Mouse (Mus musculus) stomach, postnatal 0 days (tissue): ENCODE measurements around the gene Rpf1. TPM values are rescaled to one million over a fixed set of nuclear protein-coding genes. Genes with fewer than 3 reads are reported as not detected.

Experiments
- ATAC-seq: fragments of 200-750 bp; cut with Nextera tagmentation; 2 replicates; pipeline ENCODE4 v1.8.0; 2017; ENCODE audit not compliant: low FRiP score, low TSS enrichment
- DNase-seq: peaks from one replicate; pipeline ENCODE4 v3.0.0-alpha.2; 2016; ENCODE audit warnings: low spot score
- H3K27ac ChIP-seq: fragments of 300-500 bp; sonication (generic); replicated peaks from 2 replicates; pipeline ENCODE4 v1.5.1; 2014; ENCODE audit warnings: mild to moderate bottlenecking, control low read depth
- H3K27me3 ChIP-seq: fragments of 300-500 bp; sonication (generic); 2 replicates; pipeline ENCODE4 v1.6.1; 2014; ENCODE audit warnings: low read length; ENCODE audit not compliant: control insufficient read depth, insufficient read depth
- H3K36me3 ChIP-seq: fragments of 300-500 bp; sonication (generic); 2 replicates; pipeline ENCODE4 v1.6.1; 2014; ENCODE audit warnings: low read length, mixed read lengths; ENCODE audit not compliant: control insufficient read depth, insufficient read depth
- H3K4me1 ChIP-seq: fragments of 300-500 bp; sonication (generic); replicated peaks from 2 replicates; pipeline ENCODE4 v1.6.1; 2014; ENCODE audit warnings: antibody characterized with exemption; ENCODE audit not compliant: control insufficient read depth, insufficient read depth
- H3K4me2 ChIP-seq: fragments of 300-500 bp; sonication (generic); replicated peaks from 2 replicates; pipeline ENCODE4 v1.6.1; 2014; ENCODE audit warnings: low read depth, mild to moderate bottlenecking, control low read depth, moderate library complexity
- H3K4me3 ChIP-seq: fragments of 300-500 bp; sonication (generic); 2 replicates; pipeline ENCODE4 v1.5.1; 2014; ENCODE audit warnings: low read depth, low read length, control low read depth
- H3K9ac ChIP-seq: fragments of 300-500 bp; sonication (generic); 2 replicates; pipeline ENCODE4 v1.6.1; 2014; ENCODE audit warnings: mild to moderate bottlenecking, low read length, control low read depth, mixed read lengths
- H3K9me3 ChIP-seq: fragments of 300-500 bp; sonication (generic); 2 replicates; pipeline ENCODE4 v1.6.1; 2016; ENCODE audit warnings: low read length; ENCODE audit not compliant: control insufficient read depth
- CTCF ChIP-seq: IDR thresholded peaks from 2 replicates; pipeline ENCODE4 v1.5.1; 2016; ENCODE audit warnings: antibody characterized with exemption, low read depth, mild to moderate bottlenecking, moderate library complexity
- EP300 ChIP-seq: optimal IDR thresholded peaks from 2 replicates; pipeline ENCODE3; 2016; ENCODE audit warnings: antibody characterized with exemption
- WGBS: fragments of 180-500 bp; shearing (Covaris S2); extraction: QIAGEN DNeasy Blood & Tissue Kit; methylation state at CpG from one replicate; pipeline ENCODE4 v1.1.7; 2014; 5-methylcytosine and 5-hydroxymethylcytosine counted together
- polyA plus RNA-seq: library from polyadenylated mRNA; unstranded; fragments of >200 nt; fragmentation: Nextera tagmentation; extraction: Ambion mirVana; gene quantifications from 2 replicates; pipeline ENCODE4 v1.2.1, GENCODE M21; 2015

The Rpf1 gene
- polyA plus RNA-seq, 1 experiment from 2014 or later: 30.8 TPM

- Histone ChIP-seq H3K4me2 (no peak overlapping the region), H3K4me3 (no peak overlapping the region), H3K36me3 (no peaks in the 10 kb centered on the region), H3K9ac (no peak overlapping the region), H3K27me3 (no peaks in the 10 kb centered on the region), H3K4me1 (no peaks in the 10 kb centered on the region), H3K9me3 (no peaks in the 10 kb centered on the region), H3K27ac (no peak overlapping the region)
- 85% methylated on average over 7 of the region's 7 CpGs for WGBS
- DNase-seq (no peak), ATAC-seq (no peak)
- no peak for TF ChIP-seq CTCF
- no peak for TF ChIP-seq EP300
Observed at GRCm38 (mm10) chr3:146554816-146555215, 33.6 kb upstream of the Rpf1 start.

GRCm38 (mm10) chr3:146543632-146544031 lies 22.4 kb upstream of the Rpf1 start:
- WGBS: 19% methylated on average over 1 of the region's 1 CpGs
- Histone ChIP-seq H3K4me2 (no peak overlapping the region), H3K4me1 (no peaks in the 10 kb centered on the region), H3K9ac (no peak overlapping the region), H3K27me3 (no peaks in the 10 kb centered on the region), H3K36me3 (no peaks in the 10 kb centered on the region), H3K4me3 (no peak overlapping the region), H3K9me3 (no peaks in the 10 kb centered on the region), H3K27ac (no peak overlapping the region)
- DNase-seq (no peak), ATAC-seq (no peak)
- TF ChIP-seq CTCF: no peak
- no peak for TF ChIP-seq EP300

GRCm38 (mm10) chr3:146540521-146541273 lies 19.5 kb upstream of the Rpf1 start:
- H3K4me1 ChIP-seq: no peaks in the 10 kb centered on the region
- H3K9ac ChIP-seq: no peak overlapping the region
- 32% methylated on average over 4 of the region's 4 CpGs for WGBS
- no peaks in the 10 kb centered on the region for H3K27me3 ChIP-seq
- TF ChIP-seq EP300 (no peak), CTCF (no peak)
- H3K27ac ChIP-seq: no peak overlapping the region
- no peak overlapping the region for H3K4me2 ChIP-seq
- no peak overlapping the region for H3K4me3 ChIP-seq
- H3K36me3 ChIP-seq: no peaks in the 10 kb centered on the region
- DNase-seq: no peak
- no peaks in the 10 kb centered on the region for H3K9me3 ChIP-seq
- no peak for ATAC-seq

GRCm38 (mm10) chr3:146534986-146535385 lies 13.8 kb upstream of the Rpf1 start:
- Histone ChIP-seq H3K4me3 (no peak overlapping the region), H3K27ac (no peak overlapping the region), H3K27me3 (no peaks in the 10 kb centered on the region), H3K36me3 (no peaks in the 10 kb centered on the region), H3K4me2 (no peak overlapping the region), H3K4me1 (no peaks in the 10 kb centered on the region), H3K9me3 (no peaks in the 10 kb centered on the region), H3K9ac (no peak overlapping the region)
- WGBS: 63% methylated on average over 6 of the region's 6 CpGs
- no peak for DNase-seq
- no peak for TF ChIP-seq CTCF
- no peak for TF ChIP-seq EP300
- no peak for ATAC-seq

- 41% methylated on average over 2 of the region's 2 CpGs for WGBS
- H3K4me2 ChIP-seq: no peak overlapping the region
- DNase-seq (no peak), ATAC-seq (no peak)
- no peak for TF ChIP-seq EP300
- no peak for TF ChIP-seq CTCF
- H3K9me3 ChIP-seq: no peaks in the 10 kb centered on the region
- H3K36me3 ChIP-seq: no peaks in the 10 kb centered on the region
- no peak overlapping the region for H3K4me3 ChIP-seq
- H3K4me1 ChIP-seq: no peaks in the 10 kb centered on the region
- no peaks in the 10 kb centered on the region for H3K27me3 ChIP-seq
- no peak overlapping the region for H3K9ac ChIP-seq
- H3K27ac ChIP-seq: no peak overlapping the region
Observed at GRCm38 (mm10) chr3:146528335-146528734, 7.1 kb upstream of the Rpf1 start.

GRCm38 (mm10) chr3:146521652-146522020 lies 407 bp upstream of the Rpf1 start:
- H3K27me3 ChIP-seq: no peaks in the 10 kb centered on the region
- ATAC-seq (no peak), DNase-seq (no peak)
- H3K9ac ChIP-seq: peak overlapping the region; percentile 86; the same call in 1 of the 2 replicates
- H3K36me3 ChIP-seq: peaks cover 5% of the 10 kb centered on the region; the same call in 1 of the 2 replicates
- TF ChIP-seq EP300 (no peak), CTCF (no peak)
- peak overlapping the region; percentile 85 for H3K4me3 ChIP-seq
- peak overlapping the region; percentile 99 for H3K27ac ChIP-seq
- H3K4me1 ChIP-seq: no peaks in the 10 kb centered on the region
- peak overlapping the region; percentile 71 for H3K4me2 ChIP-seq
- no peaks in the 10 kb centered on the region for H3K9me3 ChIP-seq
- 13% methylated on average over 8 of the region's 8 CpGs for WGBS
